Mouse (Mus musculus): ENCODE measurements around the gene Rpl15. TPM values are rescaled to one million over a fixed set of nuclear protein-coding genes. Genes with fewer than 3 reads are reported as not detected.
"Not testable (repeated sequence)": the region's sequence is repeated elsewhere in the genome, so short reads cannot be mapped to it uniquely, and the experiment has no call there.

Gene Rpl15
- polyA plus RNA-seq, 1 experiment from 2014 or later: 348 TPM

DNA sequence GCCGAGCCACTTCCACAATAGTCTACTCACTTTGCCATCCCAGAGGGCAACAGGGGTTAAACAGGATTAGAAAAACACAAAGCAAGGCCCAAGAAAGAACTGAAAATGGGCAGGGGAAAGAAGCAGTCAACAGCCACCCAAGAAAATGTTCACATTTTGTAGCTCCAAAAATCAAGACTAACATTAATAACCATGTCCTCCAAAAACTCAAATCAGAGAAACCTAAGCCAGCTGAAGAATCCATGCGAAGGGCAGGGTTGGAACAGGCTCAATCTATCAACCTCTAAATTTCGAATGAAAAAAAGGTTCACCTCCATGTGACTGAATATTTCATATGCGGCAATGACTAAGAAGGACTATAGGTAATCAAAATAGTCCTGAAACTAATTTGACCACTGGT lies 33.8 kb downstream of the Rpl15 start:
- Histone ChIP-seq H3K4me1 (replicated peaks; ENCODE audit: control insufficient read depth, insufficient read depth, low read length) (0 out of 2 replicates have a peak, but pooled peaks cover 11% of the 10 kb centered on the region), H3K4me3 (replicated peaks; ENCODE audit: low read length) (peak overlapping the region; percentile 92), H3K9ac (peak overlapping the region; percentile 65; the same call in 1 of the 2 replicates), H3K4me2 (replicated peaks) (peak overlapping the region; percentile 69), H3K27ac (peak overlapping the region; percentile 76; the same call in 1 of the 2 replicates), H3K9me3 (ENCODE audit: control insufficient read depth, low read length) (no peaks in the 10 kb centered on the region), H3K36me3 (replicated peaks; ENCODE audit: control insufficient read depth, insufficient read depth) (no peaks in the 10 kb centered on the region), H3K27me3 (ENCODE audit: control insufficient read depth, insufficient read depth, low read length) (no peaks in the 10 kb centered on the region)
- no peak for DNase-seq (ENCODE audit: low spot score)
- 59% methylated on average over 4 of the region's 4 CpGs for WGBS
- no peak for ATAC-seq (ENCODE audit: low FRiP score)

GRCm38 (mm10) chr14:18236496-18237235 lies 34.5 kb downstream of the Rpl15 start:
- 84% methylated on average over 2 of the region's 2 CpGs for WGBS
- not testable (repeated sequence) for H3K36me3 ChIP-seq (replicated peaks; ENCODE audit: control insufficient read depth, insufficient read depth); H3K4me2 ChIP-seq (replicated peaks); H3K27ac ChIP-seq; H3K27me3 ChIP-seq (ENCODE audit: control insufficient read depth, insufficient read depth, low read length); H3K9ac ChIP-seq; ATAC-seq (ENCODE audit: low FRiP score); H3K4me3 ChIP-seq (replicated peaks; ENCODE audit: low read length); DNase-seq (ENCODE audit: low spot score); H3K9me3 ChIP-seq (ENCODE audit: control insufficient read depth, low read length)
- 0 out of 2 replicates have a peak, but pooled peaks cover 11% of the 10 kb centered on the region for H3K4me1 ChIP-seq (replicated peaks; ENCODE audit: control insufficient read depth, insufficient read depth, low read length)

GRCm38 (mm10) chr14:18233981-18234960 lies 36.9 kb downstream of the Rpl15 start:
- no peaks in the 10 kb centered on the region for H3K27me3 ChIP-seq (ENCODE audit: control insufficient read depth, insufficient read depth, low read length)
- no peak for ATAC-seq (ENCODE audit: low FRiP score)
- no peak overlapping the region for H3K27ac ChIP-seq
- 0 out of 2 replicates have a peak, but pooled peaks cover 6% of the 10 kb centered on the region for H3K4me1 ChIP-seq (replicated peaks; ENCODE audit: control insufficient read depth, insufficient read depth, low read length)
- DNase-seq (ENCODE audit: low spot score): no peak
- H3K9ac ChIP-seq: no peak overlapping the region
- no peaks in the 10 kb centered on the region for H3K36me3 ChIP-seq (replicated peaks; ENCODE audit: control insufficient read depth, insufficient read depth)
- WGBS: 63% methylated on average over 5 of the region's 5 CpGs
- H3K9me3 ChIP-seq (ENCODE audit: control insufficient read depth, low read length): no peaks in the 10 kb centered on the region
- no peak overlapping the region for H3K4me3 ChIP-seq (replicated peaks; ENCODE audit: low read length)
- no peak overlapping the region for H3K4me2 ChIP-seq (replicated peaks)

DNA sequence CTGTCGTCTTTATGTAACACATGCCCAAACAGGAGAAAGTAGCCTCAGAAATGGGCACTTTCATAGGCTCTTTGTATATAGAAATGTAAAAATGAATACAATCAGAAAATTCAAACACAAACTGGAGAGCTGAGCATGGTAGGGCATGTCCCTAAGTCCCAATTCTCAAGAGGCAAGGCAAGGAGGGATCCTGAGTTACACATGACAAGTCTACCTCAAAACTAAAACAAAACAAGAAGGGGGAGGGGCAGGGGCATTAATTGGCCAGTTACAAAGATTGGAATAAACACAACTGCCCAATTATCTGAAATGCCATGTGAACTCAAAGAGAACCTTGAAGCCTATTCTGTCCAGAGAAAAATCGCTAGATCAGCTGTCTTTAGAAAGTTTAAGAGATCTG lies 38.1 kb downstream of the Rpl15 start:
- no peak overlapping the region for H3K4me3 ChIP-seq (replicated peaks; ENCODE audit: low read length)
- H3K36me3 ChIP-seq (replicated peaks; ENCODE audit: control insufficient read depth, insufficient read depth): no peaks in the 10 kb centered on the region
- 97% methylated on average over 2 of the region's 2 CpGs for WGBS
- no peak overlapping the region for H3K4me2 ChIP-seq (replicated peaks)
- H3K9ac ChIP-seq: no peak overlapping the region
- H3K27me3 ChIP-seq (ENCODE audit: control insufficient read depth, insufficient read depth, low read length): no peaks in the 10 kb centered on the region
- DNase-seq (ENCODE audit: low spot score) (no peak), ATAC-seq (ENCODE audit: low FRiP score) (no peak)
- no peaks in the 10 kb centered on the region for H3K9me3 ChIP-seq (ENCODE audit: control insufficient read depth, low read length)
- no peak overlapping the region for H3K27ac ChIP-seq
- H3K4me1 ChIP-seq (replicated peaks; ENCODE audit: control insufficient read depth, insufficient read depth, low read length): 0 out of 2 replicates have a peak, but pooled peaks cover 5% of the 10 kb centered on the region

DNA sequence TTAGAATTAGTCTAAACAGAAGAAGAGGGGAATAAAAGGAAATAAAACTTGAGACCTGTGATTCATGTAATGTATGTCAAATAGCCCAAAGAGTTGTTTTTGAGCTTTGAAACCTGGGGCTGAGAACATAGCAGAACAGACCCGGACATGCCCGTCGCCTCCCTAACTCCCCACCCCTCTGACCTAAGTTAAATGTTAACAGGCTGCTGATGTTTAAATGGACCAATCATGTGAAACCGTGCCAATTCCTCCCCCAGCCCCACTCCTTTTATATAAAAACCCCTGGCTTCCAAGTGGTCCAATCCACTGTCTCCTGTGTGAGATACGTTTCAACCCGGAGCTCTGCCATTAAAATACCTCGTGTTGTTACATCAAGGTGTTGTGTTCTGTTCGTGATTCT lies 39.3 kb downstream of the Rpl15 start:
- H3K4me2 ChIP-seq (replicated peaks); H3K4me1 ChIP-seq (replicated peaks; ENCODE audit: control insufficient read depth, insufficient read depth, low read length); H3K4me3 ChIP-seq (replicated peaks; ENCODE audit: low read length); H3K36me3 ChIP-seq (replicated peaks; ENCODE audit: control insufficient read depth, insufficient read depth); H3K27me3 ChIP-seq (ENCODE audit: control insufficient read depth, insufficient read depth, low read length); H3K9ac ChIP-seq; H3K9me3 ChIP-seq (ENCODE audit: control insufficient read depth, low read length); DNase-seq (ENCODE audit: low spot score); H3K27ac ChIP-seq; ATAC-seq (ENCODE audit: low FRiP score): not testable (repeated sequence)
- 92% methylated on average over 8 of the region's 8 CpGs for WGBS

DNA sequence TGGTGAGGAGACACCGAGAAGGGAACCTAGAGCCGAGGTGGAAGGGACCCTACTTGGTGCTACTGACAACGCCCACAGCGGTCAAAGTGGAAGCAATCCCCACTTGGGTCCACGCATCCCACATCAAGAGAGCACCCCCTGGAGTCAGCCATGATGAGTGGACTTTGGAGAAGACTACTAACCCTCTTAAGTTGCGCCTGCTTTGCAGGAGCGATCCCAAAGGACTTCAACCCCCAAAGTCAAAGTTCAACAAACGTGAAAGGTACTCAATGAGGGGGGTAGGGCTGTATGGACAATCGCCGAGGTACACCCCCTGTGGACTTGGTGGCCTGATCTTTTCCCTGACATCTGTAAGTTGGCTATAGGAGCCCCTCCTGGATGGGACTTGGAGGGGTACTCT lies 41.4 kb downstream of the Rpl15 start:
- ATAC-seq (ENCODE audit: low FRiP score): not testable (repeated sequence)
- 96% methylated on average over 10 of the region's 10 CpGs for WGBS

DNA sequence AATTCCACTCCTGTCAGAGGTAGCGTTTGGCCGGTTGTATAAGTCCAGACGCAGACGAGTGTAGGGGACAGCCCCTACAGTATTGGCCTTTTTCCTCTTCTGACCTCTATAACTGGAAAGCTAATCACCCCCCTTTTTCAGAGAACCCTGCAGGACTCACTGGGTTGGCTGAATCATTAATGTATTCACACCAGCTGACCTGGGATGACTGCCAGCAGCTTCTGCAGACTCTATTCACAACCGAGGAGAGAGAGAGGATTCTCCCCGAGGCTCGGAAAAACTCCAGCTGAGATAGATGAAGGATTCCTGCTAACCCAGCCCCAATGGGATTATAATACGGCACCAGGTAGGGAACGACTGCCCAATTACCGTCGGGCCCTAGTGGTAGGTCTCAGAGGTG lies 45.0 kb downstream of the Rpl15 start:
- H3K9ac ChIP-seq; H3K9me3 ChIP-seq (ENCODE audit: control insufficient read depth, low read length); ATAC-seq (ENCODE audit: low FRiP score); H3K4me2 ChIP-seq (replicated peaks); H3K4me1 ChIP-seq (replicated peaks; ENCODE audit: control insufficient read depth, insufficient read depth, low read length); H3K27me3 ChIP-seq (ENCODE audit: control insufficient read depth, insufficient read depth, low read length); H3K4me3 ChIP-seq (replicated peaks; ENCODE audit: low read length); DNase-seq (ENCODE audit: low spot score); H3K27ac ChIP-seq; H3K36me3 ChIP-seq (replicated peaks; ENCODE audit: control insufficient read depth, insufficient read depth): not testable (repeated sequence)
- 57% methylated on average over 11 of the region's 11 CpGs for WGBS

More for the DNA sequence above, 41.4 kb downstream of the Rpl15 start:
- H3K9ac ChIP-seq; H3K4me3 ChIP-seq (replicated peaks; ENCODE audit: low read length); H3K36me3 ChIP-seq (replicated peaks; ENCODE audit: control insufficient read depth, insufficient read depth); H3K4me2 ChIP-seq (replicated peaks); DNase-seq (ENCODE audit: low spot score); H3K4me1 ChIP-seq (replicated peaks; ENCODE audit: control insufficient read depth, insufficient read depth, low read length); H3K27ac ChIP-seq; H3K27me3 ChIP-seq (ENCODE audit: control insufficient read depth, insufficient read depth, low read length); H3K9me3 ChIP-seq (ENCODE audit: control insufficient read depth, low read length): not testable (repeated sequence)

GRCm38 (mm10) chr14:18225431-18225830 lies 45.8 kb downstream of the Rpl15 start:
- not testable (repeated sequence) for H3K27ac ChIP-seq; H3K9me3 ChIP-seq (ENCODE audit: control insufficient read depth, low read length); H3K4me3 ChIP-seq (replicated peaks; ENCODE audit: low read length); ATAC-seq (ENCODE audit: low FRiP score); H3K4me2 ChIP-seq (replicated peaks); H3K9ac ChIP-seq; H3K4me1 ChIP-seq (replicated peaks; ENCODE audit: control insufficient read depth, insufficient read depth, low read length); H3K36me3 ChIP-seq (replicated peaks; ENCODE audit: control insufficient read depth, insufficient read depth); DNase-seq (ENCODE audit: low spot score); H3K27me3 ChIP-seq (ENCODE audit: control insufficient read depth, insufficient read depth, low read length)
- WGBS: 94% methylated on average over 11 of the region's 11 CpGs

DNA sequence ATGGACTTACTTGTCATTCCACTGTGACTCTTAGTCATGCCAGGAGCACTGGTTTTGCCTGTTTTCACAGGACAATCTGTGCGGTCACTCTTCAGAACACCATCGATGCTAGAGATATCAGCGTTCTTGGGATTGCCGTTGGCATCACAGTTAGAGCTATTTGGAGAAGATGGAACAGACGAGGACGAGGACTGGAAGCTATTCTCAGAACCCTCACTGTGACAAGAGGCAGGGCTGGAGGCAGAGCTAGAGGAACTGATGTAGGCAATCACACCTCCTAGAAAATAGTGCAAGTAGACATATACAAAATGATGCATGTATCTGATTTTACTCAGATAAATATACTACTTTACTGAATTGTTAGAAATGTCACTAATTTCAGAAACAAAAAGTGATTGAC lies 49.2 kb downstream of the Rpl15 start:
- no peaks in the 10 kb centered on the region for H3K27me3 ChIP-seq (ENCODE audit: control insufficient read depth, insufficient read depth, low read length)
- no peak overlapping the region for H3K9ac ChIP-seq
- H3K27ac ChIP-seq: no peak overlapping the region
- DNase-seq (ENCODE audit: low spot score): no peak
- H3K36me3 ChIP-seq (replicated peaks; ENCODE audit: control insufficient read depth, insufficient read depth): no peaks in the 10 kb centered on the region
- no peak overlapping the region for H3K4me3 ChIP-seq (replicated peaks; ENCODE audit: low read length)
- H3K4me2 ChIP-seq (replicated peaks): no peak overlapping the region
- ATAC-seq (ENCODE audit: low FRiP score): no peak
- no peaks in the 10 kb centered on the region for H3K4me1 ChIP-seq (replicated peaks; ENCODE audit: control insufficient read depth, insufficient read depth, low read length)
- 93% methylated on average over 6 of the region's 6 CpGs for WGBS
- no peaks in the 10 kb centered on the region for H3K9me3 ChIP-seq (ENCODE audit: control insufficient read depth, low read length)
